Mouse (Mus musculus) small intestine, adult 2 months (tissue): ENCODE measurements around the gene Vps72.

Experiments
- CTCF ChIP-seq: fragments of 200-500 bp; IDR thresholded peaks from 2 replicates; pipeline ENCODE4 v1.5.1; 2012; ENCODE audit warnings: low read depth, mild to moderate bottlenecking, control low read depth, inconsistent platforms, low read length, moderate library complexity, mixed read lengths; ENCODE audit not compliant: insufficient replicate concordance, insufficient read length; ENCODE audit errors: extremely low read depth
- POLR2A ChIP-seq: fragments of 200-500 bp; IDR thresholded peaks from 2 replicates; pipeline ENCODE4 v1.6.1; 2012; ENCODE audit warnings: low read depth, mild to moderate bottlenecking, control low read depth, inconsistent platforms, low read length, moderate library complexity

GRCm38 (mm10) chr3:95164256-95164550, 53.4 kb downstream of the Vps72 start:
- no peak for TF ChIP-seq CTCF
- no peak for TF ChIP-seq POLR2A
